Mouse (Mus musculus): ENCODE data around the gene Nbeal2. TPM values are rescaled to one million over a fixed set of nuclear protein-coding genes. Genes with fewer than 3 reads are reported as not detected.

The Nbeal2 gene
- total RNA-seq (2023): 100 to 1,000 TPM; 116 TPM

GRCm38 (mm10) chr9:110653655-110654461, at the start of gene Nbeal2:
TSS of gene Nbeal2 (minus strand) at chr9:110654161.

GRCm38 (mm10) chr9:110656249-110657221, 2.6 kb upstream of the Nbeal2 start, which contains the start of gene Ccdc12:
TSS of gene Ccdc12 (plus strand) at chr9:110656503.

GRCm38 (mm10) chr9:110624361-110625166, 29.4 kb downstream of the Nbeal2 start, which contains the start of gene Nradd:
TSS of gene Nradd (minus strand) at chr9:110624452.

Other genes with a start within 250 kb of the Nbeal2 start
- gene Ptpn23, start 245.9 kb downstream of the Nbeal2 start, total RNA-seq (2023): 10 to 100 TPM; 57.1 to 57.7 TPM
- gene Ngp, start 234.4 kb downstream of the Nbeal2 start, total RNA-seq (2023): 1 to 10 TPM; 2.8 to 3.9 TPM
- 10 to 100 TPM; 55.5 to 57.3 TPM for gene Klhl18, start 177.5 kb downstream of the Nbeal2 start, total RNA-seq (2023)
- gene Kif9, start 177.2 kb downstream of the Nbeal2 start, total RNA-seq (2023): 1 to 10 TPM; 5.2 to 8.6 TPM
- 100 to 1,000 TPM; 125 to 146 TPM for gene Setd2, start 121.6 kb downstream of the Nbeal2 start, total RNA-seq (2023)
- gene Nradd, start 29.7 kb downstream of the Nbeal2 start, total RNA-seq (2023): 1 to 10 TPM; 2.5 to 5.0 TPM
- gene Ccdc12, start 2.3 kb upstream of the Nbeal2 start, total RNA-seq (2023): 100 to 1,000 TPM; 202 to 242 TPM
- gene Myl3, start 87.7 kb upstream of the Nbeal2 start, total RNA-seq (2023): not detected
- gene Pth1r, start 93.0 kb upstream of the Nbeal2 start, total RNA-seq (2023): under 1 TPM in 1 of 2 experiments, not detected in 1; 0.46 TPM
- gene Prss42, start 144.0 kb upstream of the Nbeal2 start, total RNA-seq (2023): not detected
- gene Prss44, start 159.8 kb upstream of the Nbeal2 start, total RNA-seq (2023): not detected
- not detected for gene Prss43, start 172.5 kb upstream of the Nbeal2 start, total RNA-seq (2023)
- gene Prss45, start 180.4 kb upstream of the Nbeal2 start, total RNA-seq (2023): not detected
- gene Prss46, start 190.3 kb upstream of the Nbeal2 start, total RNA-seq (2023): not detected
- gene Prss50, start 203.8 kb upstream of the Nbeal2 start, total RNA-seq (2023): not detected
- 1 to 10 TPM; 5.6 to 9.7 TPM for gene Als2cl, start 225.7 kb upstream of the Nbeal2 start, total RNA-seq (2023)
- under 1 TPM; 0.18 to 0.29 TPM for gene Tmie, start 226.0 kb upstream of the Nbeal2 start, total RNA-seq (2023)

Measured in monocyte, adult 59 days (primary cell).